Mouse (Mus musculus) liver, adult 2 months (tissue): ENCODE data around the gene Adamtsl1.

Source experiments
- CTCF ChIP-seq: fragments of 200-500 bp; IDR thresholded peaks from 2 replicates; pipeline ENCODE4 v1.5.1; 2011; ENCODE audit warnings: low read depth, low read length, control low read depth
- POLR2A ChIP-seq: fragments of 200-500 bp; IDR thresholded peaks from 2 replicates; pipeline ENCODE4 v1.6.1; 2011; ENCODE audit warnings: low read length, control low read depth; ENCODE audit not compliant: insufficient read depth; ENCODE audit errors: extremely low read depth

DNA sequence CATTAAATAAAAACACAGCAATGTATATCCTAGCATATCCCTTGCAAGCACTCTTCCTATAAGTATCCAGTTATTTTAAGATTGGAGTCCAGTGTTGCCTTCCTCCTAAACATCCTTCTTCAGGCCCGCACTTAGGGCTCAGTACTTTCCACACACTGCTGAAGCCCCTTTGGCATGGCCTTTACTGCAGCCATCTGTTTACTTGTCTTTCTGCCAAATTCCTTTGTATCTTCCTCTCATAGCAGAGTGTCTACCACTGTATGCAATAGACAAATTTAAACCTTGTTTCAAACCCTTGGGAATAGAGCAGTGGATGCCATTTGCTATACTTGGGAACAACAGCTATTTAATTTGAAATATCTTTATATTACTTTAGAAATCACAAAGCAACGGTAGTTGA lies 213.8 kb downstream of the Adamtsl1 start:
- no peak for TF ChIP-seq CTCF
- TF ChIP-seq POLR2A = no peak
